Mouse (Mus musculus) T-cell, adult 2 months (primary cell): ENCODE results near the gene Amd2.

Experiments used
- DNase-seq: peaks from one replicate; pipeline ENCODE4 v3.0.0; 2022; ENCODE audit warnings: low spot score

Amd2 gene

DNA sequence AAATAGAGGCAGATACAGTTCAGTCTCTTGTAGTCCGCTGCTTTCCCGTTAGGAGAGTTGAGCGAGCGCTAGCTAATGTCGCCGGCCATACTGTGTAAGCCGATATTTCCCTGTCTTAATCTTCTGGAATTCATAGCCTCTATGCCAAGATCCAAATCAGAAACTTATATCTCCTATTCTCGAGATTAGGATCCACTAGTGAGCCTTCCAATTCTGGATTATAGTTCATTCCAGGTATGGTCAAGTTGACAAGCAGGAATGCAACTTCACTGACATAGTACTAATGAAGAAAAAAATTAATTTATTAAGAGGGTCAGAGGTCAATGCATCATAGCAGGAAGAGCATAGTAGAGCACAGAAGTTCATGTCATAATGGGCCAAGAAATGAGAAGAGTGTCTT is at the start of gene Amd2:
TSS of gene Amd2 (minus strand) at position 101 of the 400 bp plus-strand sequence.
- no peak for DNase-seq

DNA sequence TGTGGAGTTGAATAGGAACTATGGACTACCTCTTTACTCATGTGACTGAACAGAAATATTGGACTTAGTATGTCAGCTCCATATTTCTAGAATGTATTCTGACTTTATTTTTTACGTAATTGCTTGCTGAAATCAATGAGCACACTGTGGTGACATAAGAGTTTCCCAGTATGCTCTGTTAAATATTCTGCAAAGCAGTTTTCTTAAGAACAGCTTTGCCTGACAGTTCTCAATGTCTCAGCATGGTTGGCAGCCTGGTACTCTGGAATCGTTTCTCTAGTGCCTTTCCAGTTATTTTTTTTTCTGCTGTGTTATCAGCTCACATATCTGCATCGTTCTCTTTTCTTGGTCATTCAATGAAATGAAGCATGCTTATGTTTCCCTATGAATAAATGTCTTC is 49.6 kb upstream of the Amd2 start:
- DNase-seq, result no peak

DNA sequence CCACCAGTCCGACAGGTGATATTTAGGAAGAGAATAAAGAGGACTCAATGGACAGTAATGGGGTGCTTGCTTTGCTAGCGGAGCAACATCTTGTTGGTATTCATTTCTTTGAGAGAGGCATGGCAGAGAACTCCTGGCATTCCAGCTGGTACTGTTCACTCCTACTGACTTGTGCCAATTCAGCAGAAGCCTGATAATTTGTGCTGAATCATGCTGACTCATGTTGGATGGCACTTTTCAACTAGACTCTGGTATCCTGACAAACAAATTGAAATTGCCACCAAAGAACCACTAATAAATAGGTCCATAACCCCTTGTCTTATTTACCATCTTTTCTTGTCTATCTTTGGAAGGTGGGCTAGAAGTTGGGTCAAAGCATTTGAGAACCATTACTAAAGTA is 25.9 kb upstream of the Amd2 start:
- no peak for DNase-seq

DNA sequence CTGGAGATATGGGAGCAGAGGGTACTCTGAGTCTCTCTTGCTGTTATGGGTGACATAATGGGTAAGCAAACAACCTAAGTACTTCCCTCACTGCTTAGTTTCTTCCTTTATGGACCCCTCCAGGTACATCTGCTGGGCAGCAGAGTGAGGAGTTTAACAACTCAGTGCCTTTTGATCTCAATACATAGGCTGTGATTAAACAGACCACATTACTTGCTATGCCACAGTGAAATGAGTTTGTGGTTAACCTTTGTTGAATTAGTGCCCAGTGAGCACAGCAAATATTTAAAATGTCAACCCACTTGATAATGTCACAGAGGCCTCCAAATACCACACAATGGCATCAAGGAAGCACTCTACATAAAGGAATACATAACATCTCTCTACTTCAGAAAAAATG is 2.6 kb upstream of the Amd2 start:
- DNase-seq, result no peak
